Mouse (Mus musculus) adipocyte (in vitro differentiated cells): ENCODE data around the gene Grip1.

Source experiments
- DNase-seq: peaks from one replicate; pipeline ENCODE4 v3.0.0-alpha.2; 2016; ENCODE audit warnings: low spot score

Gene Grip1

GRCm38 (mm10) chr10:119453431-119454105, at the start of gene Grip1:
TSS of gene Grip1 (plus strand) at chr10:119453830.
- DNase-seq, result no peak

DNA sequence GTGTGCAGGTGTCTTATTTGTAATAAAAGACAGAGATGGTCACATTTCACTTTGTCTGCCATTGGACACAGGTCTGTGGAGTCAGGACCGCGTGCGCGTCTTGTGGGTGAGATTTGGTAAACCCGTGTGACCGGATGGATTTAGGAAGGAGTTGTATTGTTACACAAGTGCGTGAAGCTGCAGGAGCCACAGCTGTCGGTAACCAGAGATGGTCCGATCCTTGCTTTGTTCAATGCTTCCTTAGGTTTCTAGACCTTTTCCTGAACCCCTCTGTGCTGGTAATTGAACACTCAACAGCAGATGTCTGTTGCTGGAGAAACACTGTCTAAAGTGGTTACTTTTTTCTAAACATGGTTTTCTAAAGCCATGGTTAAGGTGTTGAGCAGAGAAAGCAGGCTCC, 48.5 kb upstream of the Grip1 start:
- no peak for DNase-seq

DNA sequence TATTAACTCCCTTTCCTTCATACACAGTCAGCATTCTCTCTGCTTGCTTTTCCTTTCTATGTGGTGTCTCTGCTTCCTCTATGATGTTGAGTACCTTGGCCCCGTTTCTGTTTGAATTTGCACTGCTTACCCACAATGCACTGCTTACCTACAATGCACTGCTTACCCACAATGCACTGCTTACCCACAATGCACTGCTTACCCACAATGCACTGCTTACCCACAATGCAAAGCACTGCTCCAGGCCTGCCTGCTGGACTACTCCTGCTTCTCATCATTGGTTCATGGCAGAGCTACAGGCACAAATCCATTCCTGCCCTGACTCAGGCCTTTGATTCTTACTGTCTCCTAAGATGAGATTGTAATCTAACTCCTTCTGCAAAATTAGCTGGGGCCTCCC, 48.0 kb upstream of the Grip1 start:
- no peak for DNase-seq

DNA sequence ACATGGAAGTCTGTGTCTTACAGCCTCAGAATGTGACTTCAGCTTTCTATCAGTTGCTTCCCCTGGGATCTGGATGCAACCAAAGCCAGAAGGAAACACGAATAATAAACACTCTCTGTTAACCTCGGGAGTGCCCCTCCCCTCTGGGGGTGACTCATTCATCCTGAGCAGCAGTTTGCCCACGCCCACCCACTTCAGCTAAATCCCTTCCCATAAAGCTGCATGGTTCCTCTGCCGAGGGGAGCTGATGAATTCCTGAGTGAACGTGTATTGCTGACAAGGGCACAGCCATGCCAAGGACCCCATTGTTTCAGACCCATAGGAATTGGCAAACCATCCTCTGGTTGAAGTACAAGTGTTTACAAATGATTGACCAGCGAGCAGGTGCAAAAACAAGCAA, 45.3 kb upstream of the Grip1 start:
- DNase-seq, result no peak

DNA sequence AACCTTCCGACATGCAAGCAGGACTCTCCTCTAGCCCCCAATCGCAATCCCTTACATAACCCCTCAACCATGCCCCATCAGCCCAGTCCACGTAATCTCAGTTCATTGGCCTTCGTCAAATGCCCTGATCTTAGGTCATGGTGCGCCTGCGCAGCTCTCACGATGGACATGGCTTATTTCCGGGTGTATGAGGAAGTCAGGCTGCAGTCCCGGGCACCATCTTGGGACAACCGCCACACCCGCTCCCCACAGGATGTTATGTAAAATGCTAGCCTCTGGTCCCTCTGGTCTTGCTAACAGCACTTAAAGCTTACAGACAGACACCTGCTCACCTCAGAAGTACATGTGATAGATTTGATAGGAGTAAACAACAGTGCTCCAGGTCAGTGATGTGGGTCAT, 40.4 kb upstream of the Grip1 start:
- no peak for DNase-seq

DNA sequence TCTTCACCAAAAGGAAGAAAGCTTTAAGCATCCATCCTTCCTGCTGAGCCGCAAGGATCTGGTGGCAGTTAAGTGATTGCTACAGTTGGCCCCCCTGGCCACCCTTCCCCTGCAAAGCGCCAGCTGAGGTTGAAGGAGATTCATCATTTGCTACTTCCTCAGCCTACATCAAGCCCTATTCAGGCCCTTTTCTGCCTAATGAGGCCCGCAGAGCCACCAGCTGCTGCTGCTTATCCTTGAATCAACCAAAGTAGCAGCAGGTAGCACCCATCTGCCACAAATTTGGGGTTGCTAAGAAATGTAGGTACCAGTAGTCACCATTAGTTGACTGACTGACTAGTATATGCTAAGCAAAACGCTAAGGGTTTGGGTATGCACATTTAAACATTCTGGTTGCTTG, 38.5 kb upstream of the Grip1 start:
- DNase-seq, result no peak

DNA sequence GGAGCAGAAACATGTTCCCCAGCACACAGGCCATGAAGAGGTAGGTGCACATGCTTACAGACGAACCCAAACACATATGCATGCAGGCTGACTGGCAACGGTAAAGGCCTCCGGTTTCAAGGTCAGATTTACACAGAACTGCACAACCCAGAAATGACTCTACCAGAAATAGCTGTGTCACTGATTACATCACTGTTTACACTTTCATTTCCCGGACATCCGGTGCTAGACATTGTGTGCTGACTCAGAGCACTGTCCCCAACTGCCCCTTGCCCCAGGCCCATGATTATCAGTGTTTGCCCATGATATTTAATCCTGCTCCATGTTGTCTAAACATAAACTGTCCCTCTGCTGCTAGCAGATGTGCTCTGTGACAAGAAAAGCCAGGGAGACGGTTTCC, 32.2 kb upstream of the Grip1 start:
- no peak for DNase-seq

GRCm38 (mm10) chr10:119423821-119424534, 29.7 kb upstream of the Grip1 start:
- DNase-seq, result no peak

DNA sequence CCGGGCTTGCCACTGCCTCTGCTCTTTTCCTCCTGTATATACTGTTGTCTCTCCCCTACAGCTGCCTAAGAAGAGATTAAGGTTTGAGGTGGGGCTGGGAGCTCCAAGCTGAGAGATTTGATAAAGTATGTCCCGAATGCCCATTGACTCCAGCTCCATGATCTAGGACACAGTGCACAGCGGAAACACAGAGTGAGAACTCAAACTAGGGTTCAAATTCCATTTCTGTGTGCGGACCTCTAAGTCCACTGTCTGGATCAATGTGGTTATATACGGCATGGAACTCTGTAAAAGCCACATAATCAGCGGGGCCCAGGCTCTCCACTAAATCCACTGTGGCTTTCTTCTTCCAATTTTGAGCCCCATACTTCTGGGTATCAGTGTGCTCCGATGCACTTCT, 26.0 kb upstream of the Grip1 start:
- no peak for DNase-seq

DNA sequence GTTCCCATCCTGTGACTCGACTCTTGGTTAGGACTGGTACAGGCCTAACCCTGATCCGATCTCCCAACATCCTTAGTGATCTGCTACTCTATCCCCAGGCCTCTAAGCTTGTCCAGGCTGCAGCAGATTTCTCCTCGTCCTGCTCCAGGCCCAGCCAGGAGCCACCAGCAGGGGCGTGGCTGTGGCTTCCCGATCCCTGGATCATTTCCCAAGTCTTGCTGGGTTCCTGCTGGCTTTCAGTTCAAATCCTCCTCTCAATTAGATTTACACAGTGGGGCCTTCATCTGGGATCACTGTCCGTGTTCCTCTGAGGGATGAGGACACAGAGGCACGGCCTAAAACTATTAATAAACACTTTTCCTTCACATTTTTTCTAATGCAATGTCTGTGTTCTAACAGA, 25.5 kb upstream of the Grip1 start:
- no peak for DNase-seq

GRCm38 (mm10) chr10:119430240-119430639, 23.4 kb upstream of the Grip1 start:
- DNase-seq, result no peak

DNA sequence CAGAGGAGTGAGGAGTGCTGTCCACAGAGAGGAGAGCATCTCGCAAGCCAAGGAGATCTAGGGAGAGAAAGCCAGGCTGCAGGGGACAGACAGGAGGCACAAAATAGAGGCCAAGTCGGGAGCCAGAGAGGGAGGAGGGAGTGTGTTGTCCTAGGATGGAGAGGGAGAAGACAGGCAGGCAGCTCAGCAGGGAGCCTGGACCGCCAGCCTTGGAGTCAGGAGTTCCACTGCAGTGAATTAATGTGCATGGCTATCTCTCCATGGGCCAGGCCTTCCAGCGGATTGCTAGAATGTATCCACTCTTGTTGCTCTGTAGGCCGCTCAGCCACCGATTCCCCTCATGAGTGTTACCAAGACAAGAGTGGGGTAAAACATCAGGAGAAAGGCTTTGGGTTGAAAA, 21.8 kb upstream of the Grip1 start:
- DNase-seq, result no peak

GRCm38 (mm10) chr10:119435818-119436217, 17.8 kb upstream of the Grip1 start:
- DNase-seq, result no peak

DNA sequence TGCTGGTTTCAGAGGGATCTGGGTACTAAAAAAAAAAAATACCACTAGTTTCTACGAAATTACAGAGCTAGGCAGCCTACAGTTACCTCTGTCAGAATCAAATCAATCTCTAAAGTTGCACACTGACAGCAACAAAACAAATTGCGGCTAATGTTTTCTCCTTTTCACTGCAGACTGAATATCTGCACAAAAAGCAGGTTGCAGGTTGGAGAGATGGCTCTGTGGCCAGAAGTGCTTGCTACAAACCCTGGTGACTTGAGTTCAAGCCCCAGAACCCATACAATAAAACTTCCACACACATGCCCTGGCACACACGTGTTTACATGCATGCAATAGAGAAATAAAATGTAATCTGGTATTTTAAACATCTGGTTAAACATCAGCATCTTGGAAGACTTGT, 16.3 kb upstream of the Grip1 start:
- DNase-seq, result no peak

GRCm38 (mm10) chr10:119441743-119442142, 11.9 kb upstream of the Grip1 start:
- DNase-seq, result no peak

DNA sequence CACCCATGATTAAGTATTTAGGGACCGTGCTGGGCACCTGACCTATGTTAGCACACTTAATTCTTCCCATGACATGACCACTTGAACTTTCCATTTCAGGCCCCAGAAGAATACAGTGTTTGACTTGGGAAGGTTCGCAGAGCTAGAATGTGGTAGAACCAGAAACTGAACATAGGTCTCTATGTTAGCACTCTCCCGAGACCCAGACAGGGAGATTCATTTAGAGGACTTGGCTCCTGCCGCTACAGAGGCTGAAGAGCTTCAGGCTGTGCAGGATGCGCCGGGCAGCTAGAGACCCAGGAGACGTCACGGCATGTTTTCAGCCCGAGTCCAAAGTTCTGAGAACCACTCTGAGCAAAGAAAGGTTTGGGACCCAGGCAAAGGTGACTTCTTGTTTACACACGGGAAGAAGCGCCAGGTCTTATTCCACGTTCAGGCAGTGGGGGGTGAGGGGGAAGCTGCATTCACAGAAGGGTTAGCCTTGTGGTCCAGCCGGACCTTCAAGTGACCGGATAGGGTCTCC, 6.2 kb upstream of the Grip1 start:
- no peak for DNase-seq

- DNase-seq, result no peak
Measured at GRCm38 (mm10) chr10:119447930-119448329, 5.7 kb upstream of the Grip1 start.

DNA sequence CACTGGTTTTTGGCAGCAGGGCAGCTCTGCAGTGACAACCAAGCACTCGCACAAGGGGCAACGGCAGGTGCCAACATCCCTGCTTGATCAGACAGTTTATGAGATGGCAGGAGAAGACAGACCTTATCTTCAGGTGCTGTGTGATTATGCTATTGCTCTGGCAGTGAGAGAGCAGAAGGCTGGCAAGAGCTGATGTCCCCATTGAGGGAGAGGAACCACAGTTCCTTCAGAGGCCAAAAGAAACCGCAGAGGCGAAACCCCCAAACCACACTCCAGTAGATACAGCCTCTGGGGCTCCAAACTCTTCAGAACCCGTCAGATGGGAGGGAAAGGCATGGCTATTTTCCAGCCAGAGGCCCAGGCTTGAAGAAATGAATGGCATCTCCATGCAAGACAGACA, 932 bp upstream of the Grip1 start:
- no peak for DNase-seq

GRCm38 (mm10) chr10:119454106-119454667, 557 bp downstream of the Grip1 start:
- DNase-seq, result no peak

GRCm38 (mm10) chr10:119454668-119455542, 1.3 kb downstream of the Grip1 start:
- DNase-seq, result no peak

DNA sequence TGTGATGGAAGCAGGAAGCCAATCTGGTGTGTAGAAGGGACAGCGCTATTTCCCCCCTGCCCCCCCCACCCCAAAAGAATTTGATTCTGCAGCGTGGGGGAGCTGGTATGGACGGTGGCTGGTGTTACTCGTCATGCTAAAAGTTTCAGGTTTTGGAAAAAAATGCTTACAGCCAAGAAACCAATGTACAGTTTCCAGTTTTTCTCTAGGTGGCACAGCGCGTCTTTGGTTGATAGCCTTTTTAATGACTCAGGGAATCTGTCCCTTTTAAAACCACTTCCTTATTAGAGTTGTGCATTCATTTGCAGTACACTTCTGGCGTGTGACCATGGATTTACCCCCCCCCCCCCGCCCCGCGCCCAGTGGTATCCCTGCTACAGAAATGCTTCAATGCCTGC, 1.9 kb downstream of the Grip1 start:
- no peak for DNase-seq

- no peak for DNase-seq
Measured at GRCm38 (mm10) chr10:119457121-119457520, 3.5 kb downstream of the Grip1 start.
